Mouse (Mus musculus): ENCODE measurements around the gene Klhdc7b. TPM values are rescaled to one million over a fixed set of nuclear protein-coding genes. Genes with fewer than 3 reads are reported as not detected.
A peak's percentile ranks its signal among the peaks of the same experiment; 100 is the strongest.

The Klhdc7b gene
- total RNA-seq, 2 experiments from 2014 or later: 0.19 to 0.44 TPM

DNA sequence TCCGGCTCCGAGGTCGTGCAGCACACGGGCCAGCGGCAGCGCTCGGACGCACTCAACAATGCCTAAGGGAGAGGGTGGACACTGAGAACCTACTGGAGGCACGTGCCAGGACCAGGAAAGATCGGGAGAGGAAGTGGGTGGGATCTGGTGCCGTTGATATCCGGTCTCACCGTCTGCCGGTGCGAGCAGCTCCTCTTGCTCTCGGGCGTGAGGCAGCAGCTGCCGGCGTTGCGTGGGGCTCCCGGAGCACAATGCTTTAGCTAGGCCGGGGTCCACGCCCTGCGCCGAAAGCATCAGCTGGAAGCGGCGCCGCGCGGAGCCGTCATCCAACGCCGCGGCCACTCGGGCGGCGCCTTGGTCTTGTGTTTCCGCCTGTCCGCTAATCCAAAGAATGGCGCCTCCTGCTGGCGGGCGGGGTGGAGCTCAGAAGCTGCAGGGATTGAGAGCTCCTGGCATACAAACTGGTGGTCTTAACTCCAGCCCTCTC, 10.9 kb upstream of the Klhdc7b start, which contains the start of gene Sco2:
Sco2 (minus strand) TSS at position 85 of the 487 bp plus-strand sequence.
- intact Hi-C loops (cut with DNase I): no loop called here
- peak; percentile 95 to 96 for DNase-seq (ENCODE audit: low spot score in 2 of 2)

DNA sequence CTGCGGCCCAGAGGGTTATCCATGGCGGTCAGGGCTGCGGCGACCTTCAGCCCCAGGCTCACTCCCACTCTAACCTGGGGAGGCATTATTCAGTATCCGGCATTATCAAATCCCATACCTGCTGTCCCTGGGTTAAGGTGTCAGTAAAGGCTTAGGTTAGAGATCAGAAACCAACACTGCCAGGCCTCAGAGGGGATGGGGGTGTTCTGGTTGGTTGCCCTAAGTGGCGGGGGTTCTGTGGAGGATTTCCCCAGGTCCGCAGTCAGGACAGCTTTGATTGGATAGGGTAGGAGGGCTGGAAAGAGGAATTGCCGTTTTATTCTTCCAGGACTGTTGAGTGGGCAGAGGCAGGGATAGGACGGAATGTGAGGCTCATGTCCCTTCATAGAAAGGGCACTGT, 10.4 kb upstream of the Klhdc7b start:
- intact Hi-C loops (cut with DNase I): no loop called here
- DNase-seq (ENCODE audit: low spot score in 2 of 2): no peak

DNA sequence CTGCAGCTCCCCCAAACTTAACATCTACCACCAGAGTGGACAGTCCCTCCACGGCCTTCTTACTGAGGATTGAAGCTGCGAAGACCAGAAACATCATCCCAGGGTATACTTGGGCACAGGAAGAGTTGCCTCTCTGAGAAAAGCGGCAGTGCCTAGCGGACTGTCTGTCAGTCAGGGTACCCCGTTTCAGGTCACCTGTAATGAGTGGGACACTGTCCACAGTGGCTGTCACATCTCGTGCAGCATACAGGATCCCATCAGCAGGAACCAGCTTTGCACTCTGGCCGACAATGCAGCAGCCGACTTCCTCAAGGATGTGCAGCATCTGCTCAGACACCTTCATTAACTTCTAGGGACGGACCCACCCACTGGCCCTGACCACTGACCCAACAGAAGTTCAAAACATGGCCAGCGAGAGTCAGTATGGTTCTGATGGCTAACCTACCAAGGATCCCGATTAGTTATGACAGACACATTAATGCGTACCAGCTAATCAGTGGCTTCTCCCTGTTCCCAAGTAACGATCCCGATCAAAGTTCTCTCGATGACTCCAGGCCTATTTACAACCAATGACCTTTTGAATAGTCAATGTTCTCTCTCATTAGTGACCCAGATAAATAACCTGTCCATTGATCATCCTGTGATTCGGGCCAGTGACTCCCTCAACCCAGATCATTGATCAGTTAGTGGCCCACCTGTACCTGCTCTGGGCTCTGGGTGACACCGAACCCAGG, 9.7 kb upstream of the Klhdc7b start:
- DNase-seq (ENCODE audit: low spot score in 2 of 2): no peak
- intact Hi-C loops (cut with DNase I): no loop called here

DNA sequence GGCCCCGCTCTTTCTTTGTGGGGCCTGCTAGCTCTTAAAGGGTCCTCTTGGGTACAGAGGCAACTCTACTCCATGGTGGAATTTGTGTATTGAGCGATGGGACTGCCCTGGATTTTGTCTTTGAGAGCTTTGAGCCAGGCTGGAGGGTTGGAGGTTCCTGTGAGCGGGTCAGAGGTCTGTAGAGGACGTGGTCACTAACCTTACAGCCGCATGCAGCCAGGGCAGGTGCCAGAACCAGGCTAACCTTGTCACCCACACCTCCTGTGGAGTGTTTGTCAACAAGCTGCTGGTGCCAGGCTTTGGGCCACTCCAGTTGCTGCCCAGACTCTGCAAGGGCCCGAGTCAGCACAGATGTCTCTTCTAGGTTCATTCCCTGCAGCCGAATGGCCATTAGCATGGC, 8.7 kb upstream of the Klhdc7b start:
- intact Hi-C loops (cut with DNase I): no loop called here
- DNase-seq (ENCODE audit: low spot score in 2 of 2): no peak

DNA sequence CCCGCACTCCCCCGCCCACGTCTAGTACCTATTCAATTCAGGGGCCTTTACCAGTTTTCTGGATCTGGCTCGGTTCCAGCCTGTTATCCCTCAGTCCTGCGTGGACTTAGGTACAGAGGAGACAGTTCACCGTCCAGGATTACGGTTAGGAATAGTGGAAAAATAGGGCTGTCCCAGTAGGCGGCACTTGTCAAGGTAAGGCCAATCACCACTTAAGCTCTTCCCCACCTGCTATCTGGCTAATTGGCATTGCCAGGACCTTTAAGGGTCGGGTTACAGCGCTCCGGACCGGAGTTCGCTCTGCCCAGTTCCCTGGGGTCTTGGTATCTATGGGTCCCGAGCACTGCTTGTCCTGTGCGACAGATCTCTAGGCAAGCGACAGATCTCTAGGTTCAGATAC, 7.8 kb upstream of the Klhdc7b start, which contains the start of gene Tymp:
Tymp (minus strand) TSS at position 83 of the 400 bp plus-strand sequence.
- no peak for DNase-seq (ENCODE audit: low spot score in 2 of 2)
- intact Hi-C loops (cut with DNase I): no loop called here

DNA sequence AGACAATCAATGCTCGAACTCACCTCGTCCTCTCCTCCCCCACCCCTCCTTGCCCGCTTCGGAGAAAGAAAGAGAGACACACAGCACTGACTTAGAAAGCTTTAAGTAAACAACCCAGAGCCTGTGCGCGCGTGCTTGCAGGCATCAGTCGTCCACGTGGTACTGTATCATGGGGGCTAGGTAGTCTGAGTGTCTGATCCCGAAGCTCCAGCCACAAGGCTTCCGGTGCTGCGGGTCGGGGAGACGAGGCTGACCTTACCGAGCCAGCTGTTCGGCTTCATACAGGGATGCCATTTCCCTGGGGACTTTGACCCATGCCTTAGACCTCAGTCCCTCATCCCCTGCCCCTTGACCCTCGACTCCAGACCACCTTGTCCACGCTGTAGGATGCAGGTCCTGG, 7.4 kb upstream of the Klhdc7b start:
- DNase-seq (ENCODE audit: low spot score in 2 of 2): no peak
- intact Hi-C loops (cut with DNase I): no loop called here

DNA sequence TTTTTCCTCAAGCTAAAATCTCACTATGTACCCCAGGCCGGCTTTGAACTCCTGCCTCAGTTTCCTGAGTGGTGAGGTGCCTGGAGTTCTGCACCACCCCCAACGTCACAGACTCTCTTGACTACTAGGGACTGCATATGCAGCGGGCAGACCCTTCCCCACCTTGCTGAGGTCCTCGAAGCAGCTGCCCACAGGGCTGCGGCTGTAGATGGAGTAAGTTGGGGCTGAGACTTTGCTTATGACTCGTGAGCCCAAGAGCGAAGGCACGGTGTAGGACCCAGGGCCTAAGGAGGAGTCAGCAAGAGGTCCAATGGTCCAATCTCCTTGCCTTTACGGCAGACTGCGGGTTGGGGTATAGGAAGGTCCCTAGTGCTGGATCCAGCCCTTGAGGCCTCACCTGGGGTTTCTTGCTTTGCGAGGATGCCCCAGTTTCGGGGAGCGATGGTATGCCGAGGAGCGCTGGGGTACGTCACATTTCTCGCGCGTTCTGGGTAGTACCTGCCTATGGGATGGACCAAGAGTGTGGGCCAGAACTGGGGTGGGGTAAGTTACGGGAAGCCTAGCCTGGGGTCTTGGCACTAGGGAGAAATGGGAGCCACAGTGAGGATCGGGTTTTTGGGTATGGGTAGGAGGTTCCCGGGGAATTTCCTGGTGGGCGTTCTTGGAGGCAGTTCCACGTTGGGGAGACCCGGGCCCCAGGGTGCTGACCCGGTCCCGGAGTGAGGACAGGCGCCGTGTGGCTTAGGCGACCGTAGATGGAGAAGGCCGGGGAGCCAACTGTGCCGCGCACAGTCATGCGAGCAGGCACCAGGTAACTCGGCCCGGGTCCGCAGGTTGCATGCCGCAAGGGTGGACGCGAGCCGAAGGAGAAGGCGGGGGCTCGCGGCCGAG, 6.5 kb upstream of the Klhdc7b start:
- no peak for DNase-seq (ENCODE audit: low spot score in 2 of 2)

DNA sequence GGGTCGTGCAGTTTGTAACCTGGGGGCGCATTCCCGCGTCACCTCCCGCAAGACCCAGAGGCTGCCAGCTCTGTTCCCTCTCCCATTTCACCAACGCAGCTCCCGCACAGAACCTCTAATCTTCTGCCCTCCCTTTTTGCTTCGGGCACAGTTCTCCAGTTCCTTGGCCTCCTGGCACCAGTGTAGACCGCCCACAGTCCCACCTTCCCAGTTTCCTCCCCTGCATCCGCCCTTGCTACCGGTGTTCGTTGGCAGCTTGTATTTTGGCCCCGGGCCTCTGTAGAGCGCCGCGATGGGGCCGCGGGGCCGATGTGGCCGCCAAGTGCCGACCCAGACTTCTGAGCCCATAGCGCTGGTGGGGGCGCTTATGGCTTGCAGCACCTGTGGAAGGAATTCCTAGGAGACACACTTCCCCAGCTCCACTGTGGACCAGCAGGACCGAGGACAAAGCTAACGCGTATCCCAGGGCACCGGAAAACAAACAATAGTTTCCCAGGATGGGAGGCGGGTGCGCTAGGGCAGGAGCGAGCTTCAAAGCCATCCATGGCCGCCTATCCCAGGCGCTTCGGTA, 5.8 kb upstream of the Klhdc7b start, which contains the start of gene Odf3b:
Odf3b (minus strand) TSS at position 452 of the 571 bp plus-strand sequence.
- intact Hi-C loops (cut with DNase I): no loop called here
- no peak for DNase-seq (ENCODE audit: low spot score in 2 of 2)

More for the DNA sequence above, 6.5 kb upstream of the Klhdc7b start:
- intact Hi-C loops (cut with DNase I): no loop called here

DNA sequence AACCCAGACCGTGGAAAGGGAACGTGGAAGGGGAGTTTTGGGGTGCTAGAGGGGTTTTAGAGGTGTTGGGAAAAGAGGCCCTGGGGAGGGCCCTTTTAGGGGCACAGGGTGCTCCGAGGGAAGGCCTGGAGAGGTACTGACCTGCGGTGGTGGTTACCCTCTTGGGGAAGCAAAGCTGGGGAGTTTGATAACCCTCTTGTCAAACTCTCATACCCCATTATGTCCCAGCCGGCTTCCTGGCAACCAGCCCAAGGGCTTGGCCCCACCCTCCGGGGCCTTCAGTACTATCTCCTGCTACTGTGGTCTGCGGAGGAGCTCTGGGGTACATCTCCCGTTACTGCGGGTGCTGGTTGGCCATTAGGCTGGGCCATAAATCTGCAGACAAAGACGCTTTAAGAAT, 5.3 kb upstream of the Klhdc7b start:
- DNase-seq (ENCODE audit: low spot score in 2 of 2): no peak
- intact Hi-C loops (cut with DNase I): no loop called here

DNA sequence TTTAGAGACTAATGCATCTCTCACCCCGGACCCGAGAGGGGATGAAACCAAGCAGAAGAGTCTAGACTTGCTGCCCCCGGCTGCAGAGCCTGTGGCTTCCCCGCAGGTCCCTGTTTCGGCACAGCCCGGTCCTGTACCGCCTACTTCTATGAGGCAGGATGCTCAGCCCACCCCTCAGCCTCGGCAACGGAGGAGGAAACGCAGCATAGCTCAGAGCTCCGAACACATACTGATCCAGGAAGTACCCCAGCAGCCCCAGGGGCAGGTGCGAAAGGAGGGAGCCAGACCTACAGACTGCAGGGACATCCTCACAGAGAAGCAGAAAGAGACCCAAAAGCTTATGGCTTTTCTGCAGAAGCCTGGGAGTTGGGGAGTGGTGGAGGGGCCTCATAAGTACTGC, 2.4 kb downstream of the Klhdc7b start:
- intact Hi-C loops (cut with DNase I): no loop called here
- no peak for DNase-seq (ENCODE audit: low spot score in 2 of 2)

DNA sequence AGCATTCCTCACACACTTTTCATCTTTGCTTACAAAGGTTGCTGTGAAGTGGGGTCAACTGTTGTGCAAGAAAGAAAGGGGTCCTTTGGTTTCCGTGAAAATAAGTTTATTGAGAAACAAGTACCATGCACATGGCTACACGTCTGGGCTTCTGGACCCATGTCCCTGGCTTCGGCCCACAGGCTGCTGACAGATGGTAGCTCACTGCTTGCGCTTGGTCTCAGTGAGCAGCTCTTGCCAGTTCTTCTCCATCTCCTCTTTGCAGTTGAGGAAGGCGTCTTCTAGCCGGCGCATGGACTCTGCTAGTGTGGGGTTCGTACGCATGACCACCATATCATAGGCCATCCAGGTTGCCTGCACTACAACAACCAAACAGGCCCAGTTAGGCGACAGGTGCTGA, 5.4 kb downstream of the Klhdc7b start:
- DNase-seq (ENCODE audit: low spot score in 2 of 2): no peak
- intact Hi-C loops (cut with DNase I): no loop called here

DNA sequence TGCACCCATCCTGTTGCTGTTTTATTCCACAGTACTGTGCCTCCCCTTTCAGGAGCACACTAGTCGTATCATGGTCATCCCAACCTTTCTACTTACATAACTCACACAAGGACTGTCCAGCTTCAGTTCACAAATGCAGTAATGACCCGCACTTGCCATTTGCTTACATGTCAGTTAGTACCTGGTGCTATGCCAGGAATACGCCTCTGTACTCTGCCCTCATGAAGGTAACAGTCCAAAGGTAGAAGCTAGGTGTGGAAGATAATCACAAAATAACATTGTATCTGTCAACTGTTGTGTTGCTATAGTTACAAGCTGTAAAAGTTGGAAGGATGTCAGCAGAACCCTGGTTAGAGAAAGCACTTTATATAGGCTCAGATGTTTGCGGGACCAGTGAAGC, 12.2 kb downstream of the Klhdc7b start:
- intact Hi-C loops (cut with DNase I): no loop called here
- DNase-seq (ENCODE audit: low spot score in 2 of 2): no peak

DNA sequence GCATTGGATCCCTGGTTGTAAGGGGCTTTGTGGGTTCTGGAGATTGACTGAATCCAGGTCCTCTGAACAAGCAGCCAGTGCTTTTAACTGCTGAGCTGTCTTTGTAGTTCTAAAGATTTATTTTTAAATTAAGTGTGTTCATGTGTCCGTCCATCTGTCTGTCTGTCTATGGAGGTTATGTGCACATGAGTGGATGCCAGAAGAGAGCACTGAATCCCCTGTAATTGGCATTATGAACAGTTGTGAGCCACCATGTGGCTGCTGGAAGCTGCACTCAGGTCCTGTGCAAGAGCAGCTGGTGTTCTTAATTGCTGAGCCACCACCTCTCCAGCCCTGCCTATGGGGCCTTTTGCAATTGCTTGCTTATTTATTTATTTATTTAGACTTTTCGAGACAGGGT, 13.4 kb downstream of the Klhdc7b start:
- no peak for DNase-seq (ENCODE audit: low spot score in 2 of 2)

DNA sequence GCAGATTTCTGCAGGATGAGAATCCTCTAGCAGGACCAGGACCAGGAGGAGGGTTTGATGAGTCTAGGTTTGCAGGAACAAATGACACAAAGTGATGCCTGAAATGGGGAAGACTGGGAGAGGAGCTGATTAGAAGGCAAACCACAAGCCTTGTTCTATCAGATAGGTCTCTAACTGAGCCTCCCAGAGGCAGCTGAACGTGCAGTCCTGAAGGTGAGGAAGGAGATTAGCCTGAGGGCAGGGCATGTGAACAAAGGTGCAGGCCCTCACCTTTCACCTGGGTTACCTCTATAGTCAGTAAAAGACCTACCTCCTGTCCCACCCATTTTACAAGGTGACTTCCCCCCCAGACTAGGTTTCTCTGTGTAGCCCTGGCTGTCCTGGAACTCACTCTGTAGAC, 15.0 kb downstream of the Klhdc7b start:
- intact Hi-C loops (cut with DNase I): no loop called here
- no peak for DNase-seq (ENCODE audit: low spot score in 2 of 2)

More for the DNA sequence above, 13.4 kb downstream of the Klhdc7b start:
- intact Hi-C loops (cut with DNase I): no loop called here

DNA sequence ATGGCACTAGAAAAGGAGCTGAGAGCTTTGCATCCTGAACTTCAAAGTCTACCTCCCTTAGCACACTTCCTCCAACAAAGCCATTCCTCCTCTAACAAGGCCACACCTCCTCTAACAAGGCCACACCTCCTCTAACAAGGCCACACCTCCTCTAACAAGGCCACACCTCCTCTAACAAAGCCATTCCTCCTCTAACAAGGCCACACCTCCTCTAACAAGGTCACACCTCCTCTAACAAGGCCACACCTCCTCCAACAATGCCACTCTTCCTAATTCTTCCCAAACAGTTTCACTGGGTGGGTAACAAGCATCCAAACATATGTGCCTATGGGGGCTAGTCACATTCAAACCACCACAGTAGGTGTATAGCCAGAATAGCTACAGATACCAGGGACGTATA, 17.8 kb downstream of the Klhdc7b start:
- DNase-seq (ENCODE audit: low spot score in 2 of 2): no peak
- intact Hi-C loops (cut with DNase I): no loop called here

DNA sequence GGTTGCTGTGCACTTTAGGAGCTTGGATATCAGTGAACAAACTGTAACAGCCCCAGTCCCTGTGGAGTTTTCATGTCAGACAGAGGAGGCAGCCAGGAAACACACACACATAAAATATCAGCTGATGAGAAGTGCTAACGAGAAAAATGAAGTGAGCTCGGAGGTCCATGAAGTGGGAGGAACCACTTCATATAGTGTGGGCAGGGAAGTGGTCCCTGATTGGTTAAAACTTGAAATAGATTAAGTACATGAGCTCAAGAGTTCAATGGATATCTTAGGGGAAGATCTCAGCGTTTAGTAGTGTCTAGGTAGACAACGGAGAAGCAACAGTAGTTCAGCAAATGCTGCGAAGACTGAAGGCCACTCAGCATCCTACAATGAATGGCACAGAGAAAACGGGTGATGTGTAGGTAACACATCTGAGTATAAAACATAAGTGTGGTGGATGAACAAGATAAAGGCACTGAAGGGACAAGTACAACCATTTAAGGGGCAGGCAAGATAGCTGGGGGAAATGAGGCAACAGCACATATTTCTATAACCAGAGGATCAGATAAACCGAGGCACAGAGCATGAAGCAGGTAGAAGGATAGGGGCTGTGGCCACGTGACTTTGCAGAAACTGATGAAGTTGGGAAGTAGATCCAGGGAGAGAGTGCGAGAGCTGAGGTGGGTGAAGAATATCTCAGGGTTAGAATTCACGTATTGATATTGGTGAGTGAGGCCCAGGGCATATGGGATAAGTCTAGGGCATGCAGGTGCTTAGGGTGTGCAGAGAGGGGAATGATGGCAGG, 20.3 kb downstream of the Klhdc7b start:
- intact Hi-C loops (cut with DNase I): no loop called here
- no peak for DNase-seq (ENCODE audit: low spot score in 2 of 2)

DNA sequence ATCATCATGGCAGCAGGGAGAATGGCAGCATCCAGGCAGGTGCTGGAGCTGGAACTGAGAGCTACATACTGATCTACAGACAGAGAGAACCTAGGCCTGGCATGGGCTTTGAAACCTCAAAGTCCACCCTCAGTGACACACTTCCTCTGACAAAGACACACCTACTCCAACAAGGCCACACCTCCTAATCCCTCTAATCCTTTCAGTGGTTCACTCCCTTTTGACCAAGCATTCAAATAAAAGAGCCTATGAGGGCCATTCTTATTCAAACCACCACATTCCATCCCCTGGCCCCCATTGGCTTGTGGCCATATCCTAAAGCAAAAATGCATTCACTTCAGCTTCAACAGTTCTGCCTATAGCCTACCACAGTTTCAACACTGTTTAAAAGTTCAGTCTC, 22.0 kb downstream of the Klhdc7b start:
- DNase-seq (ENCODE audit: low spot score in 2 of 2): no peak
- intact Hi-C loops (cut with DNase I): no loop called here

DNA sequence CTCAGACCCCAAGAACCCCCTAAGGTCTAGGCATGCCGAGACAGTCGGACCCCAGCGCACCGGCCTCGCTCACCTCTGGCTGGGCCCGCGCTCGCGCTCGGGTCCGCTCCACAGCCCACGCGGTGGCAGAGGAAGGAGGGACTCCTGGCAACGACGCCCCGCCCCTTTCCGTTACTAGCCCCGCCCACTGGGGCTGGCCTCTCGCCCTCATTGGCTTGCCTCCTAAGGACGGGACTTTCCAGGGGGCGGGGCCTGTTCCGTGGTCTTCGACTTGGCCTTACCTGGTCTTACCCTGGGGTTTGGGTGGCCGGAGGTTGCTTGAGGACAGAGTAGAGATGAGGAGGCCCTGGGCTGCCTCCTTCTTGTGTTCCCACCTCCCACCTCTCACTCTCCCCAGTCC, 25.4 kb downstream of the Klhdc7b start, which contains the start of gene Syce3:
Syce3 (minus strand) TSS at position 386 of the 400 bp plus-strand sequence.
- DNase-seq (ENCODE audit: low spot score in 2 of 2): no peak
- intact Hi-C loops (cut with DNase I): no loop called here

DNA sequence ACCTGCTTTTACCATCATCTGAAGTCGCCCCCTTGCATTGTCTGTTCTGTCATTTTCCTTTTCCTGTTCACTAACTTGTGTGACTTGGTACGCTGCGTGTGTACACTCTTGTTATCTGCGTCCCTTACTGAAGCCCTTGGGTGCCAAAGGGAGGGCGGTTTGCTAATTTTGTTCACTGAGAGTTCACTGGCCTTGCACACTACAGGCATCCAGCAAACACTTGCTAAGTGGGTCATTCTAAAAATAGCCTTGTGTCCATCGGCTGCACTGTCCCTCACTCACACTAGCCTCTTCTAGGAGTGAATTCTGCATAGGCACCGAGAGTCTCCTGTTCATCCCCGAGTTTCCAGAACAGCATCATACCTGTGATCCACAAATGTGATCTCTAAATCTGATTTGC, 30.6 kb downstream of the Klhdc7b start:
- intact Hi-C loops (cut with DNase I): no loop called here

More for the DNA sequence above, 30.6 kb downstream of the Klhdc7b start:
- no peak for DNase-seq (ENCODE audit: low spot score in 2 of 2)

All from left cerebral cortex, postnatal 14 days (tissue).